Mouse (Mus musculus) olfactory bulb, adult 2 months (tissue): ENCODE measurements around the gene Atg5.

ENCODE experiments used
- CTCF ChIP-seq: fragments of 200-500 bp; IDR thresholded peaks from 2 replicates; pipeline ENCODE4 v1.5.1; 2012; ENCODE audit warnings: low read depth, mild to moderate bottlenecking, low read length, moderate library complexity; ENCODE audit not compliant: insufficient read depth
- POLR2A ChIP-seq: fragments of 200-500 bp; IDR thresholded peaks from 2 replicates; pipeline ENCODE4 v1.6.1; 2012; ENCODE audit warnings: mild to moderate bottlenecking, low read depth, low read length, moderate library complexity; ENCODE audit not compliant: insufficient read depth

DNA sequence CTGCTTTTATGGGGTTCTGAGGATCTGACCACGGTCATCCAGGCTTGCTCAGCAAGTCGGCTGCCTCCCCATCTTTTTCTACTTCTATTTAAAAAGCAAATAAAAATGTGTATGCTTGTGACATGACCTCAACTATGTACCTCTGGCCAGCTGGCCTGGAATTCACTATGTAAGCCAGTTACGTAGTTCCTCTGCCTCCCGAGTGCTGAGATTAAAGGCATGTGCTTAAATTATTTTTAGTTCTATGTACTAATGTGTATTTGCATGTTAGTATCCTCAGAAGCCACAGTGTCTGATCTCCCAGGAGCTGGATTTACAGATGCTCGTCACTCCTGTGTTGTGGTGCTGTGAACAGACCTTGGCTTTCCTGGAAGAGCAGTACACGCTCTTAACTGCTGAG lies 41.1 kb downstream of the Atg5 start:
- TF ChIP-seq POLR2A (no peak), CTCF (no peak)
